Mouse (Mus musculus) heart, adult 9 months (tissue): ENCODE data around the gene Asap3.

Experiments used
- DNase-seq, 2 experiments: peaks; one replicate each; pipeline ENCODE4 v3.0.0; 2022; ENCODE audit warnings: low spot score in 2 of 2

The Asap3 gene

GRCm38 (mm10) chr4:136206033-136206893 is at the start of gene Asap3:
Asap3 (plus strand) TSS chr4:136206365.
- peak; percentile 89 to 95 for DNase-seq

GRCm38 (mm10) chr4:136158498-136158897 is 47.7 kb upstream of the Asap3 start:
- no peak for DNase-seq

- peak; percentile 55 to 81 for DNase-seq
These were observed 46.3 kb upstream of the Asap3 start for GRCm38 (mm10) chr4:136159802-136160397.

GRCm38 (mm10) chr4:136163448-136163847 is 42.7 kb upstream of the Asap3 start:
- DNase-seq = peak; percentile 76 to 84

GRCm38 (mm10) chr4:136164981-136165380 is 41.2 kb upstream of the Asap3 start:
- no peak for DNase-seq

GRCm38 (mm10) chr4:136167701-136168100 is 38.5 kb upstream of the Asap3 start:
- DNase-seq = no peak

- DNase-seq = no peak
These were observed 35.8 kb upstream of the Asap3 start for GRCm38 (mm10) chr4:136170401-136170800.

GRCm38 (mm10) chr4:136171455-136171854 is 34.7 kb upstream of the Asap3 start:
- DNase-seq = no peak

- peak; percentile 62 to 64 for DNase-seq
These were observed 34.1 kb upstream of the Asap3 start, which contains the start of gene E2f2 for GRCm38 (mm10) chr4:136172011-136172541. E2f2 (plus strand) TSS chr4:136172394.

- no peak for DNase-seq
These were observed 33.5 kb upstream of the Asap3 start for GRCm38 (mm10) chr4:136172542-136173209.

GRCm38 (mm10) chr4:136173210-136173715 is 32.9 kb upstream of the Asap3 start:
- no peak for DNase-seq

- DNase-seq = no peak
These were observed 31.7 kb upstream of the Asap3 start for GRCm38 (mm10) chr4:136174216-136175193.

GRCm38 (mm10) chr4:136176022-136176552 is 30.1 kb upstream of the Asap3 start:
- DNase-seq = no peak

- peak; percentile 49 to 74 for DNase-seq
These were observed 28.9 kb upstream of the Asap3 start for GRCm38 (mm10) chr4:136177244-136177611.

GRCm38 (mm10) chr4:136177612-136178474 is 28.3 kb upstream of the Asap3 start:
- peak in 1 of 2 experiments; percentile 65 for DNase-seq

GRCm38 (mm10) chr4:136178475-136178921 is 27.7 kb upstream of the Asap3 start:
- DNase-seq = no peak

GRCm38 (mm10) chr4:136179456-136179855 is 26.7 kb upstream of the Asap3 start:
- no peak for DNase-seq

GRCm38 (mm10) chr4:136179998-136180397 is 26.2 kb upstream of the Asap3 start:
- DNase-seq = peak; percentile 72 to 81
